Mouse (Mus musculus): ENCODE data around the gene Wipf3. TPM values are rescaled to one million over a fixed set of nuclear protein-coding genes. Genes with fewer than 3 reads are reported as not detected.
A peak's percentile ranks its signal among the peaks of the same experiment; 100 is the strongest.

The Wipf3 gene
- polyA plus RNA-seq, 1 experiment, result 18.5 TPM

GRCm38 (mm10) chr6:54475926-54476667, 46.7 kb downstream of the Wipf3 start:
- no peak overlapping the region for H3K27ac ChIP-seq (ENCODE audit: insufficient read depth, low read length)
- no peaks in the 10 kb centered on the region for H3K27me3 ChIP-seq (ENCODE audit: control insufficient read depth, insufficient read depth, low read length, poor library complexity, severe bottlenecking)
- TF ChIP-seq EP300 (IDR thresholded peaks at IDR 0.05; ENCODE audit: insufficient read depth, low read depth, low read length) (no peak), CTCF (IDR thresholded peaks at IDR 0.05; ENCODE audit: low read depth, low read length) (no peak), POLR2A (IDR thresholded peaks at IDR 0.05; ENCODE audit: insufficient read depth, low read length) (no peak)
- no peak overlapping the region for H3K4me3 ChIP-seq (ENCODE audit: low read depth, low read length)
- no peaks in the 10 kb centered on the region for H3K4me1 ChIP-seq (ENCODE audit: control insufficient read depth, insufficient read depth, low read length)
- H3K36me3 ChIP-seq (ENCODE audit: control insufficient read depth, insufficient read depth, low read length, poor library complexity, severe bottlenecking), result no peaks in the 10 kb centered on the region
- H3K9me3 ChIP-seq (replicated peaks; ENCODE audit: control insufficient read depth, insufficient read depth, low read length, poor library complexity, severe bottlenecking), result no peaks in the 10 kb centered on the region
- H3K9ac ChIP-seq (ENCODE audit: low read depth, poor library complexity, severe bottlenecking), result no peak overlapping the region

DNA sequence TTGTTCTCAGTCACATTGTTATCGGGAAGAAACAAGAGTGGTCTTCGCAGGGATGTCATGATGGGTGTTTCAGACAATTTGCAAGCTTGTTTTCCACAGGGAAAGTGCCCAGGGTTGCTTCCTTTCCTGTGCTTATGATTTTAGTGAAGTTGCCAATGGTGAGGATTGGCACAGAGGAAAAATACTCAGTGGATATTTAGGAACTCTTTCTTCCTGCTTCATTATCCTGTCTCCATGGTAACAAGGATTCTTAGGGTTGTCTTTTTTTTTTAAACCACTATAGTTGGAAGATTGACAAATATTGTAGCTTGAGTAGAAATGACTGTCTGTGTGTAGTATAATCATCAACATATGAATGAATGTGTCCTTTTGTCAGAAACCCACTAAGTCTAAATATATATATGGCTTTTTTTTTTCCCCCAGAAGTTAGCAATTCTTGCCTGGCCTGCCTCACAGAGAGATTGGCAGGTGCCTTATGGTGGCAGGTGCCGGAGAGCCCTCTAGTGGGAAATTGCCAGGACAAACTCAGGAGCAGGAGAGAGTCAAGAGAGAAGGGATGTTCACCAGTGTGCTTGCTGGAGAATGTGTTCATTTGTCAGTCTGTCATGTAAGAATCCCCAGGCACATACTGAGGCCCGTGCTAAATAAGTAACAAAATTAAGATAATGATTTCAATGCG, 49.4 kb downstream of the Wipf3 start:
- no peak overlapping the region for H3K4me3 ChIP-seq (ENCODE audit: low read depth, low read length)
- TF ChIP-seq POLR2A (IDR thresholded peaks at IDR 0.05; ENCODE audit: insufficient read depth, low read length) (no peak), EP300 (IDR thresholded peaks at IDR 0.05; ENCODE audit: insufficient read depth, low read depth, low read length) (no peak), CTCF (IDR thresholded peaks at IDR 0.05; ENCODE audit: low read depth, low read length) (peak; percentile 49)
- H3K9me3 ChIP-seq (replicated peaks; ENCODE audit: control insufficient read depth, insufficient read depth, low read length, poor library complexity, severe bottlenecking), result no peaks in the 10 kb centered on the region
- no peaks in the 10 kb centered on the region for H3K36me3 ChIP-seq (ENCODE audit: control insufficient read depth, insufficient read depth, low read length, poor library complexity, severe bottlenecking)
- no peak overlapping the region for H3K9ac ChIP-seq (ENCODE audit: low read depth, poor library complexity, severe bottlenecking)
- H3K27ac ChIP-seq (ENCODE audit: insufficient read depth, low read length), result no peak overlapping the region
- H3K27me3 ChIP-seq (ENCODE audit: control insufficient read depth, insufficient read depth, low read length, poor library complexity, severe bottlenecking), result no peaks in the 10 kb centered on the region
- H3K4me1 ChIP-seq (ENCODE audit: control insufficient read depth, insufficient read depth, low read length), result no peaks in the 10 kb centered on the region

DNA sequence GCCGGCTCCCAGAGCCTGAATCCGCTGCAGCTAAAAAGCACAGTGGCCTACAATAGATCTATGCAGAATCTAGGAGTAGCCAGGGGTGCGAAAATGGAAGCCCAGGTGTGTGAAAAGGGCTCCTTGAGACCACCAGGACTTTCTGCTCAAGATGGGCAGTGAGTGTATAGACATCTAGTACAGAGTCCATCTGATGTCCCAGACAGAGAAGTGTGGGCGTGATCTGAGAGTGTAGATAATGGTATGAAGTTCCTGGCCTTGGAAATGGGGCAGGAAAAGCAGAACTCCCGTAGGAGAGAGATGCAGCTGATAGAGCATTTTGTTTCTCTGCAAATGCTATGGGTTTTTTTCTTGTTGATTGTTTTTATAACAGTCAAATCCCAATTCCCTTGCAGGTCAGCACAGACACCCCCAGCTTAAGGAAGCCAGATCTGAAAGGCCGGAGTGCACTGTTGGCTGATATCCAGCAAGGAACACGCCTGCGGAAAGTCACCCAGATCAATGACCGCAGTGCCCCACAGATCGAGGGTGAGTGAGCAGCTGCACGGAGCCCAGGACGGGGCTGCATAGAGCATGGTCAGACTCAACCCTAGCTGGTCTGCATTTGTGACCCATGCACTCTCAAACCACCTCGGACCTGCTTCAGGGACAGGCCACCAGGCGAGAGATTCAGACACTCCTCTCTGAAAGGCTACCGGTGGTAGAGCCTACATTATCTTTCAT, 52.1 kb downstream of the Wipf3 start:
- no peak for TF ChIP-seq CTCF (IDR thresholded peaks at IDR 0.05; ENCODE audit: low read depth, low read length)
- TF ChIP-seq EP300 (IDR thresholded peaks at IDR 0.05; ENCODE audit: insufficient read depth, low read depth, low read length), result no peak
- TF ChIP-seq POLR2A (IDR thresholded peaks at IDR 0.05; ENCODE audit: insufficient read depth, low read length), result no peak
- Histone ChIP-seq H3K27ac (ENCODE audit: insufficient read depth, low read length) (no peak overlapping the region), H3K4me1 (ENCODE audit: control insufficient read depth, insufficient read depth, low read length) (no peaks in the 10 kb centered on the region), H3K36me3 (ENCODE audit: control insufficient read depth, insufficient read depth, low read length, poor library complexity, severe bottlenecking) (no peaks in the 10 kb centered on the region), H3K9ac (ENCODE audit: low read depth, poor library complexity, severe bottlenecking) (no peak overlapping the region), H3K27me3 (ENCODE audit: control insufficient read depth, insufficient read depth, low read length, poor library complexity, severe bottlenecking) (no peaks in the 10 kb centered on the region), H3K4me3 (ENCODE audit: low read depth, low read length) (no peak overlapping the region), H3K9me3 (replicated peaks; ENCODE audit: control insufficient read depth, insufficient read depth, low read length, poor library complexity, severe bottlenecking) (no peaks in the 10 kb centered on the region)

DNA sequence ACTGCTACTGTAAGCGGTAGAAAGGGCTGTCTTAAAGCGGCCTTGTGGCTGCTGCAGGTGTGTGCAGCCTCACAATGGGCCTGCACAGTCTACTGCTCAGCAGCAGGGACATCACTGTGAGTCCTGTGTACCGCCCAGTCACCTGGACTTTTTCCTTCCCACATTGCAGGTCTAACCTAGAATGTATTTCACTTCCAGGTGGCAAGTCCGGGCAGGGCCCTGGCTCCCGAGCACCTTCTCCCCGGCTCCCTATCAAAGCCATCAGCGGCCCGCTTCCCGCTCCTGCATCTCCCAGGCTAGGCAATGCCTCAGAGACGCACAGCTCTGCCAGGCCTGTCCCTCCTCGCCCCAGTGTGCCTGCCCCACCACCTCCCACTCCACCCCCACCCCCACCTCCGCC, 55.6 kb downstream of the Wipf3 start:
- no peak for TF ChIP-seq POLR2A (IDR thresholded peaks at IDR 0.05; ENCODE audit: insufficient read depth, low read length)
- TF ChIP-seq CTCF (IDR thresholded peaks at IDR 0.05; ENCODE audit: low read depth, low read length), result no peak
- no peak for TF ChIP-seq EP300 (IDR thresholded peaks at IDR 0.05; ENCODE audit: insufficient read depth, low read depth, low read length)
- Histone ChIP-seq H3K27me3 (ENCODE audit: control insufficient read depth, insufficient read depth, low read length, poor library complexity, severe bottlenecking) (no peaks in the 10 kb centered on the region), H3K4me3 (ENCODE audit: low read depth, low read length) (peak overlapping the region; percentile 49), H3K36me3 (ENCODE audit: control insufficient read depth, insufficient read depth, low read length, poor library complexity, severe bottlenecking) (no peaks in the 10 kb centered on the region), H3K27ac (ENCODE audit: insufficient read depth, low read length) (no peak overlapping the region), H3K9ac (ENCODE audit: low read depth, poor library complexity, severe bottlenecking) (peak overlapping the region; percentile 74), H3K4me1 (ENCODE audit: control insufficient read depth, insufficient read depth, low read length) (no peaks in the 10 kb centered on the region), H3K9me3 (replicated peaks; ENCODE audit: control insufficient read depth, insufficient read depth, low read length, poor library complexity, severe bottlenecking) (no peaks in the 10 kb centered on the region)

DNA sequence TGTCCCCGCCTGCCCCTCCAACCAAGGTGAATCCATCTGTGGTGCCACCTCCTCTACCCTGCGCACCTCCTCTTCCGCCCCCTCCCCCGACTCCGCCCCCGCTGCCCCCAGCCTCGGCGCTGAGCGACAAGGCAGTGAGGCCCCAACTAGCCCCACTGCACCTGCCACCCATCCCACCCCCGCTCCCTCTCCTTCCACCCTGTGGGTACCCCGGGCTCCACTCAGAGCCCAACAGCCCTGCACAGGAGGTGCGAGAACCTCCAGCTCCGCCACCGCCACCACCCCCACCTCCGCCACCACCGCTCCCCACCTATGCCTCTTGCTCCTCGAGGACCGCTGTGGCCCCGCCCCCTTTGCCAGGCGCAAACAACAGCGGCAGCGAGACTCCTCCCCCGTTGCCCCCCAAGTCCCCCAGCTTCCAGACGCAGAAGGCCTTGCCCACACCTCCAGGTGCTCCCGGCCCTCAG, 56.1 kb downstream of the Wipf3 start:
- Histone ChIP-seq H3K27ac (ENCODE audit: insufficient read depth, low read length) (no peak overlapping the region), H3K9ac (ENCODE audit: low read depth, poor library complexity, severe bottlenecking) (peak overlapping the region; percentile 74), H3K4me3 (ENCODE audit: low read depth, low read length) (peak overlapping the region; percentile 49), H3K9me3 (replicated peaks; ENCODE audit: control insufficient read depth, insufficient read depth, low read length, poor library complexity, severe bottlenecking) (no peaks in the 10 kb centered on the region), H3K27me3 (ENCODE audit: control insufficient read depth, insufficient read depth, low read length, poor library complexity, severe bottlenecking) (no peaks in the 10 kb centered on the region), H3K4me1 (ENCODE audit: control insufficient read depth, insufficient read depth, low read length) (no peaks in the 10 kb centered on the region), H3K36me3 (ENCODE audit: control insufficient read depth, insufficient read depth, low read length, poor library complexity, severe bottlenecking) (no peaks in the 10 kb centered on the region)
- TF ChIP-seq EP300 (IDR thresholded peaks at IDR 0.05; ENCODE audit: insufficient read depth, low read depth, low read length) (no peak), POLR2A (IDR thresholded peaks at IDR 0.05; ENCODE audit: insufficient read depth, low read length) (no peak), CTCF (IDR thresholded peaks at IDR 0.05; ENCODE audit: low read depth, low read length) (no peak)
